28 mouse cellular contexts compared by ENCODE assay signal in genomic region chr6:146431777-146432176, GRCm38 (mm10).
DNase-seq lines count a peak whose midpoint lies in the region; ATAC-seq lines count a peak whose summit lies in the region.
"Had no signal": no experiment of that assay in that cellular context is flagged by ENCODE, and none has a peak within 500 bp of the region (broad histone marks: within the 10 kb centered on the region; RNA-seq: fewer than 3 reads in every experiment).

No protein-coding gene starts in this region.

- H3K4me1 ChIP-seq in heart, embryonic 12.5 days (replicated peaks): peaks cover 13% of the 10 kb centered on the region
- peaks cover 4% of the 10 kb centered on the region; the same call in 1 of the 2 replicates for H3K4me1 ChIP-seq in stomach, embryonic 16.5 days (ENCODE audit: control insufficient read depth, insufficient read depth, low read length)
- H3K4me1 ChIP-seq: embryonic facial prominence, embryonic 12.5 days; hindbrain, embryonic 13.5 days; liver, embryonic 12.5 days had no signal

- H3K27ac ChIP-seq in heart, embryonic 12.5 days (ENCODE audit: poor library complexity, severe bottlenecking): no peak overlapping the region
- H3K27ac ChIP-seq in stomach, embryonic 16.5 days (ENCODE audit: low read length): peak overlapping the region; percentile 68
- H3K27ac ChIP-seq: embryonic facial prominence, embryonic 12.5 days; forebrain, embryonic 12.5 days; heart, embryonic 10.5 days; hindbrain, embryonic 13.5 days; limb, embryonic 13.5 days; liver, embryonic 12.5 days; neural tube, embryonic 12.5 days had no signal

- no peaks in the 10 kb centered on the region for H3K9me3 ChIP-seq in heart, embryonic 12.5 days (replicated peaks)
- no peaks in the 10 kb centered on the region for H3K9me3 ChIP-seq in stomach, embryonic 16.5 days (replicated peaks; ENCODE audit: control insufficient read depth, low read length)
- H3K9me3 ChIP-seq: embryonic facial prominence, embryonic 12.5 days; forebrain, embryonic 12.5 days; G1E; heart, embryonic 10.5 days; hindbrain, embryonic 13.5 days; limb, embryonic 13.5 days; liver, embryonic 12.5 days; neural tube, embryonic 12.5 days had no signal

- no peaks in the 10 kb centered on the region for H3K36me3 ChIP-seq in heart, embryonic 12.5 days
- H3K36me3 ChIP-seq in stomach, embryonic 16.5 days (ENCODE audit: control insufficient read depth, insufficient read depth, low read length): no peaks in the 10 kb centered on the region
- H3K36me3 ChIP-seq: embryonic facial prominence, embryonic 12.5 days; forebrain, embryonic 12.5 days; G1E; heart, embryonic 10.5 days; hindbrain, embryonic 13.5 days; limb, embryonic 13.5 days; liver, embryonic 12.5 days; neural tube, embryonic 12.5 days had no signal

- no peak overlapping the region for H3K4me3 ChIP-seq in heart, embryonic 12.5 days
- no peak overlapping the region for H3K4me3 ChIP-seq in stomach, embryonic 16.5 days (replicated peaks; ENCODE audit: low read length)
- H3K4me3 ChIP-seq: embryonic facial prominence, embryonic 12.5 days; forebrain, embryonic 12.5 days; heart, embryonic 10.5 days; hindbrain, embryonic 13.5 days; limb, embryonic 13.5 days; liver, embryonic 12.5 days; neural tube, embryonic 12.5 days had no signal

- no peaks in the 10 kb centered on the region for H3K27me3 ChIP-seq in heart, embryonic 12.5 days (replicated peaks)
- H3K27me3 ChIP-seq in stomach, embryonic 16.5 days (ENCODE audit: control insufficient read depth, insufficient read depth, low read length): no peaks in the 10 kb centered on the region
- H3K27me3 ChIP-seq: embryonic facial prominence, embryonic 12.5 days; forebrain, embryonic 12.5 days; hindbrain, embryonic 13.5 days; limb, embryonic 13.5 days; neural tube, embryonic 12.5 days had no signal

- ATAC-seq in heart, embryonic 12.5 days (ENCODE audit: insufficient number of reproducible peaks, low FRiP score): no peak
- no peak for ATAC-seq in stomach, embryonic 16.5 days (ENCODE audit: insufficient read depth, low FRiP score)
- ATAC-seq: liver, embryonic 12.5 days; liver, postnatal 0 days; midbrain, embryonic 16.5 days had no signal

- intact Hi-C loops in left cerebral cortex, postnatal 36 days (cut with DNase I): no loop called here

- no peak overlapping the region for H3K4me2 ChIP-seq in heart, embryonic 12.5 days
- no peak overlapping the region for H3K4me2 ChIP-seq in stomach, embryonic 16.5 days (ENCODE audit: low read depth, low read length)
- H3K4me2 ChIP-seq: embryonic facial prominence, embryonic 12.5 days; forebrain, embryonic 12.5 days; hindbrain, embryonic 13.5 days; limb, embryonic 13.5 days; liver, embryonic 12.5 days; midbrain, embryonic 11.5 days; neural tube, embryonic 12.5 days had no signal

- WGBS in heart, embryonic 12.5 days: 86% methylated on average over 7 of the region's 7 CpGs
- WGBS in stomach, embryonic 16.5 days: 63% methylated on average over 7 of the region's 7 CpGs

- DNase-seq in heart, adult 11 months: peak; percentile 81
- DNase-seq in 416B (ENCODE audit: low read depth): peak; percentile 72
- peak; percentile 67 for DNase-seq in fat pad, adult 2 months (ENCODE audit: extremely low read depth, low read depth, low spot score)
- DNase-seq in left cerebral cortex, postnatal 36 days (ENCODE audit: low spot score in 2 of 2): no peak
- DNase-seq in yolk sac, embryonic 10.5 days (ENCODE audit: low spot score): no peak
- no peak for DNase-seq in spleen, postnatal 10 days (ENCODE audit: low spot score in 2 of 2)
- DNase-seq: cerebellum, adult 11 months; cerebellum, adult 9-11 months; embryo, embryonic 11 days; forebrain, postnatal 0 days; heart, postnatal 4 days; kidney, postnatal 14 days; layer of hippocampus, adult 9-11 months; liver, postnatal 0 days; right cerebral cortex, postnatal 25 days; thymus, postnatal 14 days had no signal

- no peak overlapping the region for H3K9ac ChIP-seq in heart, embryonic 12.5 days
- no peak overlapping the region for H3K9ac ChIP-seq in stomach, embryonic 16.5 days (ENCODE audit: low read length)
- H3K9ac ChIP-seq: embryonic facial prominence, embryonic 12.5 days; forebrain, embryonic 12.5 days; forebrain, postnatal 0 days; hindbrain, embryonic 13.5 days; limb, embryonic 13.5 days; liver, embryonic 12.5 days; liver, postnatal 0 days; neural tube, embryonic 12.5 days had no signal

Comparison
In these comparisons a context has a peak if more than half of its experiments do, and no peak if none do; other contexts are left out.
1. DNase-seq: peak in heart, adult 11 months (single experiment), 416B (single experiment) and fat pad, adult 2 months (single experiment); none in left cerebral cortex, postnatal 36 days (0 of 2), yolk sac, embryonic 10.5 days (single experiment) and spleen, postnatal 10 days (0 of 2).